Mouse (Mus musculus) gastrocnemius, postnatal 10 days (tissue): ENCODE results near the gene Tmem233. TPM values are rescaled to one million over a fixed set of nuclear protein-coding genes. Genes with fewer than 3 reads are reported as not detected.

Source experiments
- DNase-seq: peaks from one replicate; pipeline ENCODE4 v3.0.0; 2021; ENCODE audit warnings: mixed read lengths
- total RNA-seq, 2 experiments: library from RNA; stranded (reverse); gene quantifications; 2 replicates each; pipeline ENCODE4 v1.2.3; 2021

Gene Tmem233
- total RNA-seq, 2 experiments from 2014 or later, result 71.7 to 81.9 TPM

DNA sequence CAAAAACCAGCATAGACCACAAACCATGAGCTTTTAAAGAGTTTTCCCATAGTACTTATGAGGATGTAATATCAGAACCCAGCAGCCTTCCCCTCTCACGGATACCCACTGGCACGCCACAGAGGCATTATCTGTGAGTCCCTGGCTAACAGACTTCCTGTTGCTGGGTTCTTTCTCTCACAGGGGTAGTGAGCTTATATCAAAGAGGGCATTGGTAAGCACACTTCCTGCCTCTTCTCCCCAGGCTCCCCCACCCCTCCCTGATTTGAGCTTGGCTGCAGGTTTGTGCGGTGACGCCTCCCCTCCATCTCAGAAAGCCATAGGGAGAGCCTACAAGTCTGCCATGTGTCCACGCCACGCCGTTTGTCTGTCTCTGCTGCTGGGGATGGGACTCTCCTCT is 54.0 kb downstream of the Tmem233 start:
- DNase-seq, result no peak

DNA sequence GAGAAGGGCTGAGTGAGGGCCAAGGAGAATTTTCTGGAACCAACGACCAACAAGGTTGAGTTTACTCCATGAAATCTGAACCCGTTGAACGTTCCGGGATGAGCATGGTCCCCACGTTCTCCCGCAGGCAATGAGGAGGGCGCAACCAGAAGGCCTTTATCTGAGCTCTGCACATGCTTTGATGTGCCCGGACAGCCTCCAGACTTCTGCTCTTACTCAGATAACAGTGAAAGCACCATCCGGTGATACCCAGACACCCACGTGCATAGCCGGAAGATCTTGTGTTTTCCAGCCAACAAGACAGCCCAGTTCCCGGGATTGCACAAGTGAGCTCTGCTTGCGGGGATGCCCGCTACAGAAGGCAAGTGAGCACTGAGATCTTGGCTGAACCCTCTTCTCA is 56.5 kb downstream of the Tmem233 start:
- DNase-seq, result no peak

DNA sequence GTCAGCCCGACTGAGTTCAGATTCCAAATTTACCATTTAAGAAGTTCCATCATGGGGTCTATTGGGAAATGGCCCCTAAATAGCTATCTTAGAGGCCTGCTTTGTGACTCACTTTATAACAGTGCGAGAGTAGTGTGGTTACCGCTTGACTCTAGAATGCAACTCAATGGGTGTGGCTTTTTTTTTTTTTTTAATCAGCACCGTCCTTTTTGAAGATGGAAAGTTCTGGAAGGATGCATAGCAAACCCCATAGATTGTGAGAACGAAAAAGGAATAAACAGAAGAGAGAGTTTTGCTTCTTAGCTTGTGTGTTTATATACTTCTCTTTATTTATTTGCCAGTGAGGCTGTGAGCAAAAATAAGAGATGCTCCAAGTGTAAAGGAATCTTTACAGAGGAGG is 56.9 kb downstream of the Tmem233 start:
- DNase-seq, result no peak

DNA sequence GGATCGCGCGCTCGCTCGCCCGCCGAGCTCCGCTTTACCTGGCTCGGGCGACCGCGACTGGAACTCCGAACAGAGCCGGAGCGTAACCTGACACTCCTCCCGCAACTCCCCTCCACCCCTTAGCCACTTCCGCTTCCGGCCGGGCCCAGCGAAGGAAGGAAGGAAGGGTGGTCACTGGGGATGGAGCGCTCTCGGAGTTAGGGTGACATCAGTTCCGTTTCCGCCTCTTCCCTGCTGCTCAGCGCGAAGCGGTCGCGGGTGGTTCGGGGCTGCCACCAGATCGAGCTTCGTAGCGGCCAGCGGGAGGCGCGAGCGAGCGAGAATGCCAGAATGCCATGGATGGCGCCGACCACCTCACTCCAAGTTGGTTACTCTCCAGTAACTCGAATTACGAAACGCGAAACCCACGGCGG is 58.7 kb downstream of the Tmem233 start, which contains the start of gene Prkab1:
Gene Prkab1, minus strand, starts transcription at position 182 of the 413 bp plus-strand sequence.
- peak; percentile 87 for DNase-seq

DNA sequence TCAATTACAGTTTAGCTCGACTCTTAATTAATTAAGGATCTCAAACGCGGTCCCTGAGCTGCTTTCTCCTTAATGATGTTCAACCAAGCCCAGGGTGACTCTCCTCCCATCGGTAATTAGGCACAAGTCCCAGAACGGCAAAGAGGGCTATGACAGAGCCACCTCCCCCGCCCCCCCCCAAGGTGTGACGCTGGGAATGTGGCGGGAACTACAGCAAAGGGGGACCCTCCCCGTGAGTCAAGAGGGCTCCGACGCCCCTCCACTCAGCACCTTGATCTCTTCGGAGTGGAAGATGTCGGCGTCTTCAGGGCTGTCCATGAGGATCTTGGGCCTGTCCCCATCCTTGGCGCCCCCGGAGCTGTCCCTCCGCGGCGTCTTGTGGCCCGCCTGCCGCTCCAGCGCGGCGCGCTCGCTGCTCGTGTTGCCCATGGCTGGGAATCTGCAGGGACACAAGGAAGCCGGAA is 59.2 kb downstream of the Tmem233 start:
- no peak for DNase-seq

DNA sequence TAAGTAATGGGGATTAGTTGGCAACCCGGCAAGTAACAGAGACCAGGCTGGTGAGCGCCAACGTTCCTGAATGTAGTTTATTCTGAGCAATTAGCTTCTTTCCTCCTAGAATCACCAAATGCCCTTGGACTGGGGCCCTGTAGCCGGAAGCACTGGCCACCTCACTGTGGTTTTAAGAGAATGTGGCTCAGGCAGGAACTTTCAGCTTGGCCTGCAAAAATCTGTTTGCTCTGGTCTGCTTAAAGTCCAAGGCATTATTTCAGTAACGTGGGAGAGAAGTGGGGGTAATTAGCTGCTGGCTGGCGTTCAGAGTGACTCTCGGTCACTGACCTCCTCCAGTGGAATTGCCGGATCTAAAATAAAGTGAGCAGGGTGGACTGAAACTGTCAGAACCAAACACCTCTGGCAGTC is 59.8 kb downstream of the Tmem233 start:
- DNase-seq, result no peak

DNA sequence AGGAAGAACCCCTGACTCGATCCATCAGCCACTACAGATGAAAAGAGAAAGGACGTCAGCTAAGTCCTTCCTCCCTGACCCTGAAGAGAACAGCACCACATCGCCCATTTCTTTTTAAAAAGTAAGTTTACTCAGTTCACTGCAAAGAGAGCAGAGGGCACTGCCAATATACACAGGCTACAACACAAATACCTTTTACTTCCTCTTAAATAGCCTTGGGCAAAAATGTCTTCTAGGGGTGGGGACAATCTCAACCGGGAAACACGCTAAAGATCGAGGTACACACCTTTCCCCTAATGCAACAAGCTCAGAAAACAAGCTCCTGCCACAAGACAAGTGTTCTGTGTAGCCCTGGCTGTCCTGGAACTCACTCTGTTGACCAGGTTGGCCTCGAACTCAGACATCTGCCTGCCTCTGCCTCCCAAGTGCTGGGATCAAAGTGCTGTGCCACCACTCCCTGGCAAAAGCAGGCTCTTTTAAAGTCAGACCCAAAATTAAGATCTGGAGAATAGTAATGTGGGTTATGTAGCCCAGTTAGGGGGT is 60.3 kb downstream of the Tmem233 start:
- no peak for DNase-seq

DNA sequence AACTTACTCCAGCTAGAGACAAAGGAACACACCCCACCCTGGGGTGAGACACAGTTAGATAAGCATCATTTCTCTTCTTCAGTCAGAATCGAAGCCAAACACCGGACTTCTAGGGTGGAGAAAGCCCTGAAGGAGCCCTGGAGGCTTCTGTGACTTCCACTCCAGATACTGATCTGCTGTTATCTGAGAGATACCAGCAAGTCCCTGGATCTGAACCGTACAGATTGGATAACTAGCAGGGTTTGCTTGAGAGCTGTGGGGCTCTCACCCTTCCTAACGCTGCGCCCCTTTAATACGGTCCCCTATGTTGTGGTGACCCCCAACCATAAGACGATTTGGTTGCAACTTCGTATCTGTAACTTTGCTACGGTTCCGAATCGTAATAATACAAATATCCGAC is 60.9 kb downstream of the Tmem233 start:
- no peak for DNase-seq

DNA sequence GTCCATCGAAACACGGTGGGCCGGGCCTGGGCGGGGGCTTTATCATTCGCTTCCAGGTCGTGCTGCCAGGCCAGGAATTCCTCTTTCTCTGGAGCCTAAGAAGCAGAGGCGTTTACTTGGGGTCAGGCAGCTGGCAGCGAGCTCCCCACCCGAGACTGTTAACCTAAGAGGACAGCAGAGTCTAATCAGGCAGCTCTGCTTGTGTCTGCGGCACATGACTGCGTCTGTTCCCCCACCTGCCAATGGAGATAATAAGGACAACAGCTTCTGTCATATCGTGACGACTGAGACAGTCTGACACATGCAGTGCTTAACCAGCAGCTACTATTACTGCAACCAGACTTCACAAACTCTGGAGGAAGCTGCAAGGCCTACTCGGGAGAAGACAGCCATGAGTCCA is 61.5 kb downstream of the Tmem233 start:
- no peak for DNase-seq

DNA sequence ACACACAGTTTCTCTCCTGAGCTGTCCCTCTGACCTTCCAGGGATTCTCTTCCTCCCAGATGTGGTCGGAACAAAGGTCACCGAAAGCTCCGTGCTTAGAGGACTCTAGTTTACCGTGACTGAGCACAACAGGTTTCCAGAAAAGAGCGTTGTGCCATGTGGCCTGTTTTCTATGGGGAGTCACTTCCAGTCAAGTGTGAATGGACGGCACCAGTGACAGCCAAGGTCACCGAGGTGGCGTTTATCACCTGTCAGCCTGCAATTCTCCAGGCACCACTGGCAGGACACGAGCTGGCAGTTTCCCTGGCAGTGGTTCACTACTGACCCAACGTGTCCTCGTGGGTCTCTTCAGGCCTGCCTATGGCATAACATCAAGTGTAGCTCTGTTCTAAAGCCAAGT is 63.7 kb downstream of the Tmem233 start:
- DNase-seq, result no peak

DNA sequence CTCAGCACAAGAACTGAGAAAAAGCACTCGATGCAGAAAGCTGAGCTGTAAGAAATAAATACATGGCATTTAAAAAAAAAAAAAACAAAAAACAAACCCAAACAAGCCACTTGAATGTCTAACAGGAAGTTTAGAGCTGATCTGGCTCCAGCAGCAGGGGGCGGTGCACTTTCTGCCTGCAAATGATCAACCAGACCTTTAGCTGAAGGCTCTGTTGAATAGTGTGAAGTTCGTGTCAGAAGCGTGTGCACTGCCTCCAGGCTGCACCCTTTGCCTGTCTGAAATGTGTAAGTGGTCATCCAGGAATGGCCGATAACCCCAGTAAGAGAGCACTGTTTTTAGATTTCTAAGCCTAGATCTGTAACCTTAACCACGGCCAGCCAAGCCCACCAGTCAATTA is 64.3 kb downstream of the Tmem233 start:
- DNase-seq, result no peak

DNA sequence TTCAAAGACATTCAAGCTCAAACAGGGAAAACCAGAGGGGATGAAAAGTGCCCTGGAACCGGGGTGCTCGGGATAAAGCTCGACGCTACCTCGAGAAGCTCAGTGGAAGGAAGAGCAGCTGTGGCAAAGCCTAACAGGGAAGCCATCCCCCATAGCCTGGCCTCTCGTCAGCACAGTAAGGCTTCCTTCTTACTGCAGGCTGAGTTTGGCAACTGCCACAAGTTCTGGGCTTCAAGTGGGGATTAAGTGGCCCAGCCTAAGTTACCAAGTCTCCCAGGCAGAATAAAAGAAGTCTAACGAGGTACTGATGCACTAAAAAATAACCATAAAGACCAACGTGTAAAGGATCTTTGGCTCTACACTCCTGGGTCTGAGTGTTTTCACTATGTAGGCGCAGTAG is 64.8 kb downstream of the Tmem233 start:
- DNase-seq, result no peak

DNA sequence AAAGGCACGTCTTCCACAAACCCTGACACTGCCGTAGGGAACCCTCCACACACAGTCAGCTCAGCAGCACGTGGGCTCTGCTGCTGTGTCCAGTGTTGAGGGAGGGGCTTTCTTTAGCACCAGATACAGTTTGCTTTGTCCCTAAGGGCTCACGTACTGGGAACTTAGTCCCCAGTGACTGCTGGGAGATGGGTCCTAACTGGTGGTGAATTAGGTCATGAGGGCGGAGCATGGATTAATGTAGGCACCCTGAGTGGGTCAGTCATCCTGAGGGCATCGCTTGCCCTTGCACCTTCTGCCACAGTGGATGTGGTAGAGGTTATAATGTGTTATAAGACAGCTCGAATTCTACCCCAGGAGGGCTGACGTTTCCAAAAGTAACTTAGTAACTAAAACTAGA is 65.7 kb downstream of the Tmem233 start:
- no peak for DNase-seq

DNA sequence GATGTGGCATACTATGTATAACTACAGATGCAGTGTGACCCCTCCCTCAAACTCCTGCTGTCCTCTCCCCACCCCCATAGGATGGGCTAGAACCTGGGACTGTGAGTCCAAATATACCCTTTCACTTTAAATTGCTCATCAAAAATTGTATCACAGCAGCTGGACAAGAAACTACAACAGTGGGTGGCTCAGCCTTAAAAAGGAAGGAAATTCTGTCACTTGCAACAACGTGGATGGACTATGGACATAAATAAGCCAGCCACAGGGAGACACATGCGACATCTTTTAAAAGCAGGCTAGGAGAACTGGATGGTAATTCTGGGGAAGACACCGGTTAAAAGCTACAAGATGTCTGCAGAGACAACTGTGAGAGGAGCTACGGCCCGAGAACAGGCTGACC is 66.5 kb downstream of the Tmem233 start:
- DNase-seq, result no peak

DNA sequence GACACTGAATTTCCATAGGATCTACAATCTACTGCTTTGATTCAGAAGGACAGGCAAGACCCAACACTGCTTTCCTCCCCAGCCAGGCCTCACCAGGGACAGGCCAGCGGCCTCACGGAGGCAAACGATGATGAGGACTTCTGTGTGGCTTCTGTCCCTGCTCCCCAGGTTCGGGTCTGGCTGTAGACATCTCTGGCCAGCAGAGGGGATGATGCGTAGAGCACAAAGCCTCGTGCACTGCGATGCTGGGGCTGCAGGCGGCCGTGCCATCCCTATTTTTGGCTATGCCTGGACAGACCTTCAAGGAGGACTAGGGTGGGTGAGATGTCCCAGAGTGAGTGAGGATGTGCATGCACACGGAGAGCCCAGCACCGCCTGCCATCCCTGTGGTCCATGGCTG is 68.8 kb downstream of the Tmem233 start:
- no peak for DNase-seq

DNA sequence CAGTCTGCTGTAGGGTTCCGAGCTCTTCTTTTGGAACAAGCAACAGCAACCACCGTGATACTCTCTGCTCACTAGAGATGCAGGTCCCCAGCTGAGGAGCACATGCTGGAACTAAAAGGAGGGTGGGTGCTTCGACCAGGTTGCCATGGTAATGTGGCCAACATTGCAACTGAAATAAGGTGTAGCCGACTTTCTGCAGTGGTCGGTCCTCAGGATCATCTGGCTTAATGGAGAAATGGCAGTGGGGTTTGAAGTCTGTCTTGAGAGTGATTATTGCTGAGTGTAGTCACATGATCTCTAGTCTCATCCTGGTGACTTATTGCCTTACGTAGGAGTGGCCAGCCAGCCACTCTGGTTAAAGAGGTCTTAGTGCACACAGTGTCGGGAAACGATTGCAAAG is 69.2 kb downstream of the Tmem233 start:
- no peak for DNase-seq

DNA sequence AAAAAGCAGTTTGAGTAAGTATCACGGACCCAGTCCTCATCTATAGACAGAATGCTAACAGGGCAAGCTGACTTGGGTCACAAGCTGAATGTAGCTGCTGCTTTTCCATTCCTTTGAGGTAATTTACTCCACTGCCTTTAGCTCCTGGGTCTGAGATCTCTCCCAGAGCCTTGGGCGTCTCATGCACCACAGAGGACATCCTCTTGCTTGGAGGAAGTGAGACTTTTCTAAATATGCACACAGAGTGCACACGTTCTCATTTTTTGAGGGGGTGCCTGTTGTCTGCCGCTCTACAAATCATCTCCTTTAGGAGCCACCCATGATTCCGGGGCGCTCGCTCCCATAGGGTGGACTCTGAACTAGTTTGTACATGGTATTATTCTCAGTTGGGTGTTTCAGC is 70.5 kb downstream of the Tmem233 start:
- DNase-seq, result no peak

DNA sequence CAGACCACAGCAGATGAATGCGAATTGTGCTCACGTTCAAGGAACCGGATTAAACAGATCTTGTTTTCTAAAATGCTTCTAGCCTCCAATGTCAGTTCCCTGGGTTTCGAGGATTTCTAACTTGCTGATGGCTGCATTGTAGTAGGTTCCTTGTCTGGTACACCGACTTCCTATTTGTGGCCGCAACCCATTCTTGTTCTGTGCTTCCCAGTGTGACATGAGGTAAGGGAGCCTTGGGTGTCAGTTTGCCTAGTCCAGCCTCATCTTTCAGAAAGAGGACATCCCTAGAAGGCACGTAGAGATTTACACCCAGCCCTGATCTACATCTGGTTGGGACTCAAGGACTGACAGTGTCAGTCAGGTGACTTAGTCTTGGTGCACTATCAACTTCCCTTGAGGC is 71.3 kb downstream of the Tmem233 start:
- no peak for DNase-seq

DNA sequence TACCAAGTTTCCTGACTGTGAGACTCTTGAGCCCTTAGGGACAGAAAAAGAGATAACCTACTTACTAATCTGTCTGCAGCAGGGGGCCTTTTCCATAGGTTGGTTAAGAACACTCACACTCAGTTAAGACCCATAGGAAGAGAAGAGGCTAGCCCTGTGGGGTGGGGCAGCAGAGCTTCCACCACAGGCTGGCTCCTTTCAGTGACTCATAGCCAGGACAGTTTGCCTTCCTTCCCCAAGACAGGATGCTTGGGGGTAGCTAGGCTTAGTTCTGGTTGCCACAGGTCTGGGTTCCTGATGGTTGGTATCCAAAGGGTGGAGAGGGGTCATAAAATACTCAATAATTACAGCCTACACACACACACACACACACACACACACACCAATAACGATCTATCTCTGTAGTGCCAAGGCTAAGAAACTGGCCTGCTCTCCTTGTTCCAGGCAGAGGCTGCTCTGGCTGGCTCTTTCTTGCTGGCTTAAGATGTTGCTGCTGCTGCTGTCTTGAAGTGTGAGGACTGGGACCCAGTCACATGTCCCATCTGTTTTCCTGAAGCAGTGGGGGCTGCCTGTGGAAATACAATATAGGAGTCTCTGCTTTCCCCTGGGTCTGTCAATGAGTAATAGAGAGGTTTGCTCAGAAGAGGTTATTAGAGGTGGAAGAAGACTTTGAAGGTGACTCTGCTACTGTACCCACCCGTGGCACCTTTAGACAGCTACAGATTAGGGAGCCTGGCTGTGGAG is 73.0 kb downstream of the Tmem233 start:
- DNase-seq, result no peak

DNA sequence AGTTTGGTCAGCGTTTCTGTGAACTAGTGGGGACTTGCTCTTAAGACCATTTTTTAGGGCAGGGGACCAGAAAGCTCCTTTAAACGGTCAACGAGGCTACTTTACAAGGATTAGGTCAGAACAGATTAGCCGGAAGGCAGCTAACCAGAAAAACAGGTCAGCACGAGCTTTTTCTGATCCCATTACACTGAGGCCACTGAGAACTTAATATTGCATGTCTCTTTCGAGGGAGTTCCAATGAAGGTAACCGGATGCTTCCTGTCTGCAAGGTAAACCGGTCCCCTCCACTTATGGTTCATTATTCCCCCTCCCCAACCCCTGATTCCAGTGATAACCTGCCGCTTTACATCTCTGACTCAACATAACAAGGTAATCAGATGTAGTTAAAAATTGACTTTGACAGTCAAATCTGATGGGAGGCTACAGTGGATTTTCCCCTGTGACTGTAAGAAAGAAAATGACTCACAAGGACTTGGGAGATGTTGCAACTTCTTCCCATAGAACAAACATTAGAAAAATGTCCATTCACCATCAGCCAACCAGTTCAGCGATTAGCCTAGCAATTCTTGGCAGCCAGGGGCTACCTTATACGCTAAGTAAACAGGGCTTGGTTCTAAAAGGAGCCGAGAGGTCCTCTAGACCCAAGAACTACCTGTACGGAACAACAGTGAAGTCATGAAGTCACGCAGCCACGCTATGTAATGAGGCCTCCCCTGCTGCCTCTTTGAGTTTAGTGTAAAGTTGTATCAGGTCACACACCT is 73.8 kb downstream of the Tmem233 start:
- DNase-seq, result no peak

DNA sequence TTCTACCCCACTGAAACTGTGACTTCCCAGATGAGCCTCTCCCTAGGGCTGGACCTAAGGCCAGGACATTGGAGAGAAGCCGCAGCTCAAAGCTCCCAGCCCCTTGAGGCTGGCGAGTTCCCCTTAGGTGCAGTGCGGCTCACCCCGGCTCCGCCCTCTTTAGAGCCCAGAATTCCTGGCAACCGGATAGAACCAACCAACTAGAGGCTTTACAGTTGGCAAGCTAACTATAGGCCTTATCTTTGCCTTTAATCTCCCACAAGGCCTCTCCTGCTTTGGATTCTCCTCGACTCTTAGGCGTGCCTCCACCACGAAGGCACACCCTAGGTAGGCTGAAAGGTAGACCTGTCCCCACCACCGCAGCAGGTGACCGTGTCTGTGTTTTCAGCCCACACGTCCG is 75.3 kb downstream of the Tmem233 start:
- DNase-seq, result no peak

DNA sequence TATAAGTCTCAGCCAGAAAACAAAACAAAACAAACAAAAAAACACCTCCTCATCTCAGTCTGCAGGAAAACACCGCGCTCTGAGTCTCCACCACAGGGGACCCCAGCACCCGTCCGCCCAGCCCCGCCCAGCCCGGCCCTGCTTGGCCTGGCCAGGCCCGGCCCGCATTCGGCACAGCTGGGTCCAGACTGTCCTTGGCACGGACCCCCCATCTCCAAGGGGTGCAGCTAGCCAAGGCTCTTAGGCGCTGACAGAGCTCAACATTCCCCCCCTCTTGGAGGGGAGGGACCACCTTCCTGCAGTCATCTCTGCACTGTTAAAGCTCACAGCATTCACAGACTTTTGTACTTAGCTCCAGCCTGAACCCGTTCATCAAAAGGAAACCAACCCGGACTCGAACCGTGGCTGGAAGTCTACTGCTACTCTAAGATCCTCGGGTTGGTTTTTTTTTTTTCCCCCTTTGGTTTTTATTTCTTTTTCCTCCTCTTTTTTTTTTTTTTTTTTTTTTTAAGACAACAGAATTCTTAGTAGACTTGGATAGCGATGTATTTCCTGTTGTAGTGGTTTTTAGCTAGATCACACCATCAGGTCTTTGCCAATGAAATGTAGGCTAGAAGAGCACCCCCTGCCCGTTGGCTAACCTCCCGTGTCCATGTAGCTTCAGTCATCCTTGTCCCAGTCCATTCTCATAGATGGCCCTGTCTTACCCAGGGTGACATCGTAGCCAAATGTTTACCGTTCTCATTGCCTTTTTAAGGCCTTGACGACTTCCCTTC is 76.5 kb downstream of the Tmem233 start:
- DNase-seq, result peak; percentile 40

DNA sequence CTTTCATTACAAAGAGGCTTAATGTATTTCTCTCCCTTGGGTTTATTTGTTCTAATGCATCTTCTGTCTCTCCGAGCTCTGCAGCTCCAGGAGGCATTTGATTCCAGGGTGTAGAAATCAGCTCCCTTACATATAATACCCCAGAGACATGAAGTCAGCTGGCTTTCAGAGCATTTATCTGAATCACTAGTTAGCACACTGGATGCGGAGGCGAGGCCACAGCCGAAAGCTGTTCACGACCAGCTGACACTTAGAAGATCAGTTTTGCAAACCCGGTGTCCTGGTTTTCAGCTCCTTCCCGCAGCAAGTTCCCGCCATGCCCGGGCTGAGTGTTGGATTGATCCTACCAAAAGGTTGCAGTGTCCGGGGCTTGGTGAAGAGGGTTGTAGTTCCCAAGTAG is 78.8 kb downstream of the Tmem233 start:
- no peak for DNase-seq
